Mouse (Mus musculus): Measurements from ENCODE around the gene Gon7. TPM values are rescaled to one million over a fixed set of nuclear protein-coding genes. Genes with fewer than 3 reads are reported as not detected.

Gene Gon7
- polyA plus RNA-seq, 1 experiment from 2014 or later = 13.0 TPM

DNA sequence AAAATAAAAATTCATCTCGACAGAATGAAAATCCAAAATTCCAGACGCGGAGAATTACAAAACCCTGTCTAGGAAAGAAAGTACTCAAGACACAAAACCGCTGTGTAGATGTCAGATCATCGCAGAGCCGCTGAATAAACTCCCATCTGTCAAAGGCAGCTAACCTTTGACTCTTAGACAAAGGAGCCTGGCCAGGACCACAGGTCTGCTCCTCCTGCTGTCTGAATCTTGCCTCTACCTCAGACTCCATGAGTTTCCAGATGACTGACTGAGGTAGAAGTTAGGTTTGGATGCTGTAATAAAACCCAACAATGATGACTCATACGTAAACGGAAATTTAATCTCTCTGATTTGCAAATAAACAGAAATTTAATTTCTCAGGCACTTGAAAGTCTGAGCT is 34.6 kb downstream of the Gon7 start:
- Histone ChIP-seq H3K27me3 (ENCODE audit: insufficient read depth, low read length) (no peaks in the 10 kb centered on the region), H3K36me3 (replicated peaks; ENCODE audit: insufficient read depth, low read length) (no peaks in the 10 kb centered on the region), H3K4me3 (ENCODE audit: low read depth, low read length) (no peak overlapping the region), H3K27ac (ENCODE audit: low read depth) (no peak overlapping the region), H3K9ac (replicated peaks) (no peak overlapping the region), H3K4me2 (ENCODE audit: low read depth, low read length) (no peak overlapping the region), H3K4me1 (ENCODE audit: insufficient read depth) (no peaks in the 10 kb centered on the region), H3K9me3 (ENCODE audit: low read length) (no peaks in the 10 kb centered on the region)
- TF ChIP-seq CTCF (IDR thresholded peaks at IDR 0.05; ENCODE audit: low read depth) = no peak
- TF ChIP-seq EP300 (IDR thresholded peaks at IDR 0.05; ENCODE audit: low read depth) = no peak
- ATAC-seq = no peak
- no peak for DNase-seq
- WGBS (ENCODE audit: insufficient replicate concordance) = 73% methylated on average over 8 of the region's 8 CpGs

DNA sequence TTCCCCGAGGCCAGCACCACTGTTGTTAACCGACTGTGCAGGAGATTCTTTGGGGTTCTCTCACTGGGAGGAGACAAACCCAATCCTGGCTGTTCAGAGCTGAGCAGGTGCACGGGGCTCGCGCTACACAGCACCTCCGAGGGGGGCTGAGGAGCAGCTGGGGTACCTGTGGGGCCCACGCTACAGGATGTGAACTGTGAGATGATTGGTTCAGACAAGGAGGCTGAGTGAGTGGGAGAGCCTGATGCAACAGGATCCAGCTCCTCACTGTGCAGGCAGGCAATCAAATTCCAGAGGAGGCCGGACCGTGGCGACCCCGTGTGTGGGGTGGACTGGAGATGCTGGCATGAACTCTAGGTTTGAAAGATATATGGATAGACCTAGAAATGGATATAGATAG is 35.2 kb downstream of the Gon7 start:
- Histone ChIP-seq H3K9me3 (ENCODE audit: low read length) (no peaks in the 10 kb centered on the region), H3K4me3 (ENCODE audit: low read depth, low read length) (no peak overlapping the region), H3K9ac (replicated peaks) (no peak overlapping the region), H3K27ac (ENCODE audit: low read depth) (no peak overlapping the region), H3K4me2 (ENCODE audit: low read depth, low read length) (no peak overlapping the region), H3K4me1 (ENCODE audit: insufficient read depth) (no peaks in the 10 kb centered on the region), H3K27me3 (ENCODE audit: insufficient read depth, low read length) (no peaks in the 10 kb centered on the region), H3K36me3 (replicated peaks; ENCODE audit: insufficient read depth, low read length) (no peaks in the 10 kb centered on the region)
- TF ChIP-seq EP300 (IDR thresholded peaks at IDR 0.05; ENCODE audit: low read depth) (no peak), CTCF (IDR thresholded peaks at IDR 0.05; ENCODE audit: low read depth) (no peak)
- 72% methylated on average over 11 of the region's 11 CpGs for WGBS (ENCODE audit: insufficient replicate concordance)
- no peak for DNase-seq
- ATAC-seq = no peak

DNA sequence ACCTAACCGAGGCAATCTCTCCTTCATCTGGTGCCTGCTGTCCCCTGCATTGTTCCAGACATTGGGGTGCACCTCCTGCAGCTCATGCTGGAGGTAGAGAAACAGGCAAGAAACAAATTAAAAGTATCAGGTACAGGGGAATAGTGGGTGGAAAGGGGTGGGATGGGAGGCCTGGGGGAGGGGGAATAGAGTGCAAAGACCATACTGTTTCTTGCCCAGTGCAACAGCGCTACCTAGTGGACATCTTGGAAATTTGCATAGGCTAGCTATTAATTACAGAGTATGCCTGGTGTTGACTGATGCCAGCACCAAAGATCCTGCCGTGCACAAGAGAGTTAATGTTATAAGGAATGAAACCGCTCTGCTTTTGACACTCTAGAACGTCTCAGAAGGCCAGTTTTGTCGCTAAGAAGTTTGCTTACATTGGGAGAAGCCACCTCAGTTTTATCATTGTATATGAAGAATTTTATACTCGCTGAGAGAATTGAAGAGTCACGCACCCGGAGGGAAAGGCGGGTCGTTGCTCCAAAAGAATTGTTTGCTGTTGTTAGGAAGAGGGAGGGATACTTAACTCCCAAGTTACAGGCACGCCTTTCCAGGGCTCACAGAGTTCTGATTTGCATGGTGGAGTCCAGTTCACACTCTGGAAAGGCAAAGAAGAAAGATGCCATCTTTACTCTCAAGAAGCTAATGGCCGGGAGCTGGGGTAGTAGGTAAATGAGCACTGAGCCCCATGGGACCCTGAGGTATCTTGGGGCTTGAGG is 37.9 kb downstream of the Gon7 start:
- WGBS (ENCODE audit: insufficient replicate concordance) = 38% methylated on average over 13 of the region's 13 CpGs
- no peak overlapping the region for H3K27ac ChIP-seq (ENCODE audit: low read depth)
- TF ChIP-seq CTCF (IDR thresholded peaks at IDR 0.05; ENCODE audit: low read depth) (peak; percentile 87), EP300 (IDR thresholded peaks at IDR 0.05; ENCODE audit: low read depth) (no peak)
- H3K36me3 ChIP-seq (replicated peaks; ENCODE audit: insufficient read depth, low read length) = no peaks in the 10 kb centered on the region
- H3K4me2 ChIP-seq (ENCODE audit: low read depth, low read length) = no peak overlapping the region
- ATAC-seq (peak; percentile 48; the same call in 1 of the 2 replicates), DNase-seq (peak; percentile 59)
- no peak overlapping the region for H3K9ac ChIP-seq (replicated peaks)
- H3K27me3 ChIP-seq (ENCODE audit: insufficient read depth, low read length) = no peaks in the 10 kb centered on the region
- H3K4me1 ChIP-seq (ENCODE audit: insufficient read depth) = no peaks in the 10 kb centered on the region
- H3K9me3 ChIP-seq (ENCODE audit: low read length) = no peaks in the 10 kb centered on the region
- H3K4me3 ChIP-seq (ENCODE audit: low read depth, low read length) = no peak overlapping the region

DNA sequence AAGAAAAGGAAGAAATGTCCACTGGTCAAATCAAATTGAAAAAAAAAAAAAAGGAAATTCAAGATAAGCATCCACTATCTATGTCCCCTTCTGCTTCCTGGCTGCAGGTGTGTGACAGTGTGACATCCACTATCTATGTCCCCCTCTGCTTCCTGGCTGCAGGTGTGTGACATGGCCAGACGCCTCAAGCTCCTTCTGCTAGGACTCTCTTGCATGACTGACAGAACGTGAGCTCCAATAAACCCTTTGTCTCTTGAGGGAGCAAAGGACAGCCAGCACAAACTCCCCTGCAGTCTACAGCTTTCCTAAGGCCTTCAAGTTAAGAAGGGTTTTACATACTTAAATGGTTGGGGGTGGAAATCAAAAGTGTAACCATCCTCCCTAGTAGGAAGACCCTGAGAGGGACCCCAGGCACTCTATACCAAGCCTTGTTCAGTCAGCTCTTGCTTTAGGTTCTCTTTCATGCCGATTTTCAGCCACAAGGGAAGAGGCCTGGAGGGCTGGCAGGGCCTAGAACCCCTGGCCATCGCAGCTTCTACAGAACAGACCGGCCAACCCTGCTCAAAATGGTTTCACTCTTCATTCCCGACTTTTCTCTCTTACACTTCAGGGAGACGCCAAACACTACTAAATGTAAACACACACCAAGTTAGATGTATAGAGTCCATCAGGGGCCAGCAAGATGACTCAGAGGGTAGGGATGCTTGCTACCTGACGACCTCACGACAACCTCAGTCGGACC is 42.8 kb downstream of the Gon7 start:
- Histone ChIP-seq H3K27ac (ENCODE audit: low read depth) (no peak overlapping the region), H3K27me3 (ENCODE audit: insufficient read depth, low read length) (no peaks in the 10 kb centered on the region), H3K9ac (replicated peaks) (no peak overlapping the region), H3K36me3 (replicated peaks; ENCODE audit: insufficient read depth, low read length) (no peaks in the 10 kb centered on the region), H3K4me3 (ENCODE audit: low read depth, low read length) (no peak overlapping the region), H3K4me2 (ENCODE audit: low read depth, low read length) (no peak overlapping the region), H3K9me3 (ENCODE audit: low read length) (no peaks in the 10 kb centered on the region), H3K4me1 (ENCODE audit: insufficient read depth) (peaks cover 8% of the 10 kb centered on the region; the same call in 1 of the 2 replicates)
- no peak for ATAC-seq
- DNase-seq = no peak
- 81% methylated on average over 10 of the region's 10 CpGs for WGBS (ENCODE audit: insufficient replicate concordance)
- TF ChIP-seq EP300 (IDR thresholded peaks at IDR 0.05; ENCODE audit: low read depth) (no peak), CTCF (IDR thresholded peaks at IDR 0.05; ENCODE audit: low read depth) (no peak)

DNA sequence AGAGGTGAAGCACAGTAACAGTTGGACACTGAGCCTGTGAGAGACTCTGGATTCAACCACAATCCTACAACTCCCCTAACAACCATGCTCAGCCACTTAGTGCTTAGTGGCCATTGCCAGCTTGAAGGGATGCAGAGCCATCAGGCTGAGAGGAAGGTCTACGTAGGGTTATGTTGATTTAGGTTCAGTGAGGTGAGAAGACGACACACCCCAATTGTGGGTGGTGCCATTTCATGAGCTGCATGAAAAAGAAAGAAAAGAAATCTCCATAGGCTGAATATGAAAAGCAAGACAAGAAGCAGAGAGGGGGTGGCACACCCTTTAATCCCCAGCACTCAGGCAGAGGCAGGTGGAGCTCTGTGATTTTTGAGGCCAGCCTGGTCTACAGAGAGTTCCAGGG is 43.5 kb downstream of the Gon7 start:
- no peak overlapping the region for H3K27ac ChIP-seq (ENCODE audit: low read depth)
- no peaks in the 10 kb centered on the region for H3K27me3 ChIP-seq (ENCODE audit: insufficient read depth, low read length)
- no peaks in the 10 kb centered on the region for H3K36me3 ChIP-seq (replicated peaks; ENCODE audit: insufficient read depth, low read length)
- TF ChIP-seq CTCF (IDR thresholded peaks at IDR 0.05; ENCODE audit: low read depth) (no peak), EP300 (IDR thresholded peaks at IDR 0.05; ENCODE audit: low read depth) (no peak)
- no peak for ATAC-seq
- 67% methylated on average over 2 of the region's 2 CpGs for WGBS (ENCODE audit: insufficient replicate concordance)
- no peak for DNase-seq
- peaks cover 8% of the 10 kb centered on the region; the same call in 1 of the 2 replicates for H3K4me1 ChIP-seq (ENCODE audit: insufficient read depth)
- H3K4me3 ChIP-seq (ENCODE audit: low read depth, low read length) = no peak overlapping the region
- H3K9ac ChIP-seq (replicated peaks) = no peak overlapping the region
- no peaks in the 10 kb centered on the region for H3K9me3 ChIP-seq (ENCODE audit: low read length)
- H3K4me2 ChIP-seq (ENCODE audit: low read depth, low read length) = no peak overlapping the region

DNA sequence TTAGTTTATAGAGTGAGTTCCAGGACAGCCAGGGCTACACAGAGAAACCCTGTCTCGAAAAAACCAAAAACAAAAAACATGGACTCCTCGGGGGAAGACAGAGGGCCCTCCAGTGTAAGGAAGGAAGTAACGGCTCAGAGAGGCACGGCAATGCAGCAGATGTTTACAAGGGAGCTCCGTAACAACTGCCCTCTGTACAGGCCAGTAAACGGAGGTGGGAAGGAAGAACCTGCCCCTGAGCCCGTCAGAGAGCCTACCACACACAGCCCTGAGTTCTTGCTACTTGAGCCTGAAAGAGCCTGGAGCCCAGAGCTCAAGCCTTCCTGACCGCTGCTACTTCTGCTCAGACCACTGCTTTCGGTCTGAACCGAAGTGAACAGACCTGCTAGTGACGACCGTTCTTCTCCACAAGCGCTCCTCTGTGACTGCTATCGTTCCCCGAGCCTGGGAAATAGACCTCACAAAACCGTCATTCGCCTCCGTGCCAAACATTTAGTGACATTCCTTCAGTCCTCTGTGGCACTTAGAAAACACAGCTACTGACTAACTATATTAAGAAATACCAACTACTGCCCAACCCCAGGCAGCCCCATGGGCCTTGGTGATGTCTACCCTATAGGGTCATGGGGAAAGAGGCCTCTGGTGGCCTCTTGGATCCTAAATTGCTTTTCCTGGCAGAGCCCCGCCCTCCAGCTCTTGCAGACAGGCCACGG is 44.3 kb downstream of the Gon7 start:
- Histone ChIP-seq H3K9me3 (ENCODE audit: low read length) (no peaks in the 10 kb centered on the region), H3K4me1 (ENCODE audit: insufficient read depth) (peaks cover 8% of the 10 kb centered on the region; the same call in 1 of the 2 replicates), H3K4me2 (ENCODE audit: low read depth, low read length) (peak overlapping the region; percentile 47), H3K27ac (ENCODE audit: low read depth) (peak overlapping the region; percentile 29; the same call in 1 of the 2 replicates), H3K36me3 (replicated peaks; ENCODE audit: insufficient read depth, low read length) (no peaks in the 10 kb centered on the region), H3K27me3 (ENCODE audit: insufficient read depth, low read length) (no peaks in the 10 kb centered on the region), H3K9ac (replicated peaks) (no peak overlapping the region), H3K4me3 (ENCODE audit: low read depth, low read length) (no peak overlapping the region)
- DNase-seq = no peak
- ATAC-seq = peak; percentile 21; the same call in 1 of the 2 replicates
- TF ChIP-seq CTCF (IDR thresholded peaks at IDR 0.05; ENCODE audit: low read depth) (no peak), EP300 (IDR thresholded peaks at IDR 0.05; ENCODE audit: low read depth) (no peak)
- 43% methylated on average over 20 of the region's 20 CpGs for WGBS (ENCODE audit: insufficient replicate concordance)

Measured in liver, postnatal 0 days (tissue).